Mouse (Mus musculus) inflammation-experienced regulatory T-cells (primary cell): ENCODE results near the gene Myo9a. TPM values are rescaled to one million over a fixed set of nuclear protein-coding genes. Genes with fewer than 3 reads are reported as not detected.

ENCODE experiments used
- polyA plus RNA-seq, 2 experiments: library from polyadenylated mRNA; unstranded; fragments of 100-300 nt; shearing (Covaris generic); gene quantifications; one replicate each; pipeline ENCODE4 v1.2.1; 2017

The Myo9a gene
- polyA plus RNA-seq = 10 to 100 TPM; 20.3 to 21.2 TPM

DNA sequence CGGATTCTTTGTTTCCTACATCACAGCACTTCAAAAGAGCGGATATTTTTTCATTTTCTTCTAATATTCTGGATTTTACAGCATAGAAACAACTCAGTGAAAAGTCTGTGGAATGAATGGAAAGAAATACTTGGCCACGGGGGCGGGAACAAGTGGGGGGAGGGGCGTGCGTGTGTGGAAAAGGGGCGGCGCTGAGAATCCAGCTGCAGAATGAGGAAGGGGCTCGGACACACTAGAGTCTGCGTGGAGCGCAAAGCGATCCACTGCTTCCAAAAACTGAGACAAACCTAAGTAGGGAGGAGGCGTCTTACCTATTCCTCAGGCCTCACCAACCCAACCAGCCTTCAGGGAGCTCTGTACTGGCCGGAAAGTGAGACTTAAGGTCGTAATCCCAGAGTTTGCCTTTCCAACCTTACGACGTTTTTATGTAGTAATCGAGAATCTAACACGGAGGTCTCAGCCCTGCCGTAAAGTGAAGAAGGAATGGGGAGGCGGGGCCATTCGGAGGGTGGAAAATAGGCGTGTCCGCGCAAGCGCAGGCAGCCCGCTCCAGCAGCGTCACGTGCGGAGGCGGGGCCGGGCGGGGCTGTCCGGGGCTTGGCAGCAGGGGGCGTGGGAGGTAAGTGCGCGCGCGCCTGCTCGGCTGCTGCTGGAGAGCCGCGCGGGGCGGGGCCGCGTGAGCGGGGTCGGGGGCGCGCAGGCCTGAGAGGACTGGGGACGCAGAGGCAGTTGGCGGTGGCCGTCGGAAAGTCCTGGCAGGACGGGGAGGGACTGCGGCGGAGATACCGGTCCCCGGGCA, at the start of gene Myo9a, which contains the start of gene Senp8:
Myo9a (plus strand) TSS at position 630 of the 799 bp plus-strand sequence.
Senp8 (minus strand) TSS at position 444 of the 799 bp plus-strand sequence.

DNA sequence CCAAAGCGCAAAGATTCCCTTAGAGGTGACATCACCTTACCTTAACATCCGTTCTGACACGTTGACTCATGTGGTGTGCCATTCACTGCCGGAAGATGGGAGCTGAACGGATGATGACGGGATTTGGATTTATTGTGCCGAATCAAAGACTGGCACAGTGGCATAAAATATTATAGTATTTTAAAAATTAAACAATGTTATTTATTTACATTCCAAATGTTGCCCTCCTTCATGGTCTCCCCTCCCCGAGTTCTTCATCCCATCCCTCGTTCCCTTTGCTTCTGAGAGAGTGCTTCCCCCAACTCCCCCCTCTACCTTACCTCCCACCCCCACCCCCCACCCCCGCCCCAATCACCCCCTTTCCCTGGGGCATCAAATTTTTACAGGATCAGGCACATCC, 209.9 kb downstream of the Myo9a start, which contains the start of gene Nr2e3:
Nr2e3 (minus strand) TSS at position 101 of the 400 bp plus-strand sequence.

Other genes starting within 250 kb of the Myo9a start
- gene Hexa, start 211.4 kb upstream of the Myo9a start, polyA plus RNA-seq = 10 to 100 TPM; 55.0 to 56.4 TPM
- gene Tmem202, start 211.0 kb upstream of the Myo9a start, polyA plus RNA-seq = under 1 TPM; 0.26 to 0.52 TPM
- under 1 TPM in 1 of 2 experiments, not detected in 1; 0.33 TPM for gene Celf6, start 173.0 kb upstream of the Myo9a start, polyA plus RNA-seq
- gene Parp6, start 133.6 kb upstream of the Myo9a start, polyA plus RNA-seq = 10 to 100 TPM; 45.1 to 69.1 TPM
- 100 to 1,000 TPM; 721 to 753 TPM for gene Pkm, start 94.5 kb upstream of the Myo9a start, polyA plus RNA-seq
- gene Gramd2, start 70.8 kb upstream of the Myo9a start, polyA plus RNA-seq = 1 to 10 TPM in 1 of 2 experiments, under 1 TPM in 1; 0.19 to 1.8 TPM
- 1 to 10 TPM; 5.9 to 8.2 TPM for gene Senp8, start 186 bp upstream of the Myo9a start, polyA plus RNA-seq
- gene Nr2e3, start 209.8 kb downstream of the Myo9a start, polyA plus RNA-seq = under 1 TPM; 0.12 to 0.55 TPM